Mouse (Mus musculus): ENCODE measurements at regions not wholly inside any gene's neighbourhood (a gene's known extent, or its start where the extent isn't known, plus 50 kb on each side); places are given as distances from the start of the nearest gene placed in this dataset.

- no peak overlapping the region for H3K9ac ChIP-seq (replicated peaks; ENCODE audit: low read length)
- H3K9me3 ChIP-seq (ENCODE audit: low read length), result no peaks in the 10 kb centered on the region
- H3K27me3 ChIP-seq (ENCODE audit: insufficient read depth, low read length), result no peaks in the 10 kb centered on the region
- ATAC-seq (0 out of 2 replicates have a peak, but pooled peaks have one; percentile 27), DNase-seq (ENCODE audit: low spot score) (peak; percentile 66)
- H3K4me3 ChIP-seq (ENCODE audit: low read length), result no peak overlapping the region
- no peaks in the 10 kb centered on the region for H3K4me1 ChIP-seq (ENCODE audit: insufficient read depth, low read length)
- H3K36me3 ChIP-seq (ENCODE audit: insufficient read depth, low read length), result no peaks in the 10 kb centered on the region
- H3K4me2 ChIP-seq (ENCODE audit: low read depth, low read length), result no peak overlapping the region
- no peak overlapping the region for H3K27ac ChIP-seq
- no peak for TF ChIP-seq CTCF (IDR thresholded peaks at IDR 0.05; ENCODE audit: low read depth)
- WGBS, result 49% methylated on average over 5 of the region's 5 CpGs
These were observed 134.6 kb upstream of the Smim23 start for GRCm38 (mm10) chr11:32958961-32959360.

- Histone ChIP-seq H3K27ac (no peak overlapping the region), H3K27me3 (ENCODE audit: insufficient read depth, low read length) (no peaks in the 10 kb centered on the region), H3K36me3 (ENCODE audit: insufficient read depth, low read length) (no peaks in the 10 kb centered on the region), H3K9ac (replicated peaks; ENCODE audit: low read length) (no peak overlapping the region), H3K4me1 (ENCODE audit: insufficient read depth, low read length) (no peaks in the 10 kb centered on the region), H3K4me3 (ENCODE audit: low read length) (no peak overlapping the region), H3K9me3 (ENCODE audit: low read length) (no peaks in the 10 kb centered on the region), H3K4me2 (ENCODE audit: low read depth, low read length) (no peak overlapping the region)
- DNase-seq (ENCODE audit: low spot score), result peak; percentile 76
- TF ChIP-seq CTCF (IDR thresholded peaks at IDR 0.05; ENCODE audit: low read depth), result peak; percentile 80
- 27% methylated on average over 7 of the region's 7 CpGs for WGBS
- peak; percentile 78 for ATAC-seq
These were observed 132.6 kb upstream of the Smim23 start for GRCm38 (mm10) chr11:32956993-32957392.

- Histone ChIP-seq H3K27me3 (ENCODE audit: insufficient read depth, low read length) (no peaks in the 10 kb centered on the region), H3K36me3 (ENCODE audit: insufficient read depth, low read length) (no peaks in the 10 kb centered on the region), H3K9ac (replicated peaks; ENCODE audit: low read length) (no peak overlapping the region), H3K9me3 (ENCODE audit: low read length) (no peaks in the 10 kb centered on the region), H3K4me3 (ENCODE audit: low read length) (no peak overlapping the region), H3K4me2 (ENCODE audit: low read depth, low read length) (no peak overlapping the region), H3K27ac (no peak overlapping the region), H3K4me1 (ENCODE audit: insufficient read depth, low read length) (no peaks in the 10 kb centered on the region)
- no peak for TF ChIP-seq CTCF (IDR thresholded peaks at IDR 0.05; ENCODE audit: low read depth)
- DNase-seq (ENCODE audit: low spot score), result no peak
- ATAC-seq, result no peak
These were observed 127.9 kb upstream of the Smim23 start for GRCm38 (mm10) chr11:32952271-32952670.

- no peaks in the 10 kb centered on the region; the same call in 1 of the 2 replicates for H3K4me1 ChIP-seq (ENCODE audit: insufficient read depth, low read length)
- ATAC-seq (no peak), DNase-seq (ENCODE audit: low spot score) (no peak)
- H3K27me3 ChIP-seq (ENCODE audit: insufficient read depth, low read length), result no peaks in the 10 kb centered on the region
- H3K4me2 ChIP-seq (ENCODE audit: low read depth, low read length), result no peak overlapping the region
- H3K9ac ChIP-seq (replicated peaks; ENCODE audit: low read length), result no peak overlapping the region
- no peaks in the 10 kb centered on the region for H3K9me3 ChIP-seq (ENCODE audit: low read length)
- H3K36me3 ChIP-seq (ENCODE audit: insufficient read depth, low read length), result no peaks in the 10 kb centered on the region
- no peak overlapping the region for H3K4me3 ChIP-seq (ENCODE audit: low read length)
- H3K27ac ChIP-seq, result no peak overlapping the region
- 67% methylated on average over 4 of the region's 4 CpGs for WGBS
- TF ChIP-seq CTCF (IDR thresholded peaks at IDR 0.05; ENCODE audit: low read depth), result no peak
These were observed 123.7 kb upstream of the Smim23 start for GRCm38 (mm10) chr11:32948132-32948531.

GRCm38 (mm10) chr11:32946481-32947001 is 122.1 kb upstream of the Smim23 start:
- TF ChIP-seq CTCF (IDR thresholded peaks at IDR 0.05; ENCODE audit: low read depth), result no peak
- no peaks in the 10 kb centered on the region for H3K27me3 ChIP-seq (ENCODE audit: insufficient read depth, low read length)
- no peaks in the 10 kb centered on the region for H3K9me3 ChIP-seq (ENCODE audit: low read length)
- no peaks in the 10 kb centered on the region for H3K36me3 ChIP-seq (ENCODE audit: insufficient read depth, low read length)
- WGBS, result 47% methylated on average over 3 of the region's 3 CpGs
- no peak overlapping the region for H3K27ac ChIP-seq
- DNase-seq (ENCODE audit: low spot score) (peak; percentile 22), ATAC-seq (no peak)
- H3K4me3 ChIP-seq (ENCODE audit: low read length), result no peak overlapping the region
- no peak overlapping the region for H3K9ac ChIP-seq (replicated peaks; ENCODE audit: low read length)
- H3K4me1 ChIP-seq (ENCODE audit: insufficient read depth, low read length), result no peaks in the 10 kb centered on the region; the same call in 1 of the 2 replicates
- no peak overlapping the region for H3K4me2 ChIP-seq (ENCODE audit: low read depth, low read length)

GRCm38 (mm10) chr11:32945071-32945470 is 120.7 kb upstream of the Smim23 start:
- no peaks in the 10 kb centered on the region; the same call in 1 of the 2 replicates for H3K4me1 ChIP-seq (ENCODE audit: insufficient read depth, low read length)
- no peak overlapping the region for H3K4me2 ChIP-seq (ENCODE audit: low read depth, low read length)
- no peak overlapping the region for H3K9ac ChIP-seq (replicated peaks; ENCODE audit: low read length)
- no peaks in the 10 kb centered on the region for H3K27me3 ChIP-seq (ENCODE audit: insufficient read depth, low read length)
- H3K4me3 ChIP-seq (ENCODE audit: low read length), result no peak overlapping the region
- H3K9me3 ChIP-seq (ENCODE audit: low read length), result no peaks in the 10 kb centered on the region
- no peak for TF ChIP-seq CTCF (IDR thresholded peaks at IDR 0.05; ENCODE audit: low read depth)
- DNase-seq (ENCODE audit: low spot score) (no peak), ATAC-seq (no peak)
- no peaks in the 10 kb centered on the region for H3K36me3 ChIP-seq (ENCODE audit: insufficient read depth, low read length)
- WGBS, result 88% methylated on average over 2 of the region's 2 CpGs
- no peak overlapping the region for H3K27ac ChIP-seq

GRCm38 (mm10) chr11:32941331-32942009 is 117.1 kb upstream of the Smim23 start:
- WGBS, result 49% methylated on average over 5 of the region's 5 CpGs

More at GRCm38 (mm10) chr11:32941331-32942009, 117.1 kb upstream of the Smim23 start:
- Histone ChIP-seq H3K9ac (replicated peaks; ENCODE audit: low read length) (no peak overlapping the region), H3K4me1 (ENCODE audit: insufficient read depth, low read length) (no peaks in the 10 kb centered on the region; the same call in 1 of the 2 replicates), H3K27ac (no peak overlapping the region), H3K27me3 (ENCODE audit: insufficient read depth, low read length) (no peaks in the 10 kb centered on the region), H3K9me3 (ENCODE audit: low read length) (no peaks in the 10 kb centered on the region), H3K4me2 (ENCODE audit: low read depth, low read length) (no peak overlapping the region), H3K4me3 (ENCODE audit: low read length) (no peak overlapping the region), H3K36me3 (ENCODE audit: insufficient read depth, low read length) (no peaks in the 10 kb centered on the region)
- DNase-seq (ENCODE audit: low spot score) (peak; percentile 53), ATAC-seq (peak; percentile 56)
- TF ChIP-seq CTCF (IDR thresholded peaks at IDR 0.05; ENCODE audit: low read depth), result no peak; the same call in 1 of the 2 replicates
